Mouse (Mus musculus) ES-Bruce4 (cell line): ENCODE measurements around the gene Trir.

Source experiments
- CTCF ChIP-seq: IDR thresholded peaks from one replicate; pipeline ENCODE4 v1.8.1; 2011; ENCODE audit warnings: low read depth, low read length
- EP300 ChIP-seq: IDR thresholded peaks from 2 replicates; pipeline ENCODE4 v1.6.1; 2011; ENCODE audit warnings: low read depth, low read length; ENCODE audit not compliant: insufficient read depth
- POLR2A ChIP-seq: IDR thresholded peaks from one replicate; pipeline ENCODE4 v1.8.1; 2011; ENCODE audit warnings: low read length; ENCODE audit not compliant: insufficient read depth

DNA sequence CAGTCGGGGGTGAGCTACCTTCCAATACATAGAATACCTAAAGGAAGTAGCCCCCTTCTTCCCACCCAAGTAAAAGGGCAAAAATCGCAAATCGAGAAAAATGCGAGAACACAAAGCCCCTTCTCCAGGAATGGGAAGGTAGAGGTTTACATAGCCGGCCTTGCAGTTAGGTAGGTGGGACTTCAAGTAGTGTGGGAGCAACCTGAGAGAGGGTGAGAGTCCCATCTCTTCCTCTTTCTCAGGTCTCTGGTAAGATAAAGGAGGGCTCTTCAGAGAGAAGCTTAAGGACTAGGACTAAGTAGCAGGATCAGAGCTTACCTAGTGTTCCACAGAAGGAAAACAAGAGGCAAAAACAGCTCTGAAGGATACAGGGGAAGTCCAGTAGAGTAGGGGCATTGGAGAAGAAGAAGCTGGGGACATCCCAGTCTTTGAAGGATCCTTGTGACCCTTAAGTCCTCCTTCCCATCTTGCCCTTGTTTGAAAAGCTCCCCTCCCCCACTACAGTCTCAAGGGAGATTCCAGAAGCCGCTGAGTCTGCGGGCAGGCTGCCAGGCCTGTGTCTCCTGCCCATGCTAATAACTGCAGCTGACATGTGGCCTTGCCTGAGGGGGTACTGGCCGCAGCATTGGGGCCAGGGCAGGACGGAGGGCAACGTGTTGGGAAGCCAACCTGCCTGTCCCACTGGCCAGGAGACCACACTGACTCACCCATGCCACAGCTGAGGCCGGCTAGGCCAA is 45.8 kb upstream of the Trir start:
- TF ChIP-seq CTCF (no peak), POLR2A (no peak), EP300 (no peak)
